Mouse (Mus musculus): Measurements from ENCODE around the gene Padi1.

The Padi1 gene

GRCm38 (mm10) chr4:140815996-140816917 is 29.3 kb downstream of the Padi1 start:
- peak; percentile 86 for DNase-seq (ENCODE audit: low read depth)

- DNase-seq (ENCODE audit: low read depth) = peak; percentile 76
Observed at GRCm38 (mm10) chr4:140815496-140815895, 30.1 kb downstream of the Padi1 start.

- DNase-seq (ENCODE audit: low read depth) = peak; percentile 75
Observed at GRCm38 (mm10) chr4:140814241-140815225, 31.0 kb downstream of the Padi1 start.

- DNase-seq (ENCODE audit: low read depth) = peak; percentile 10
Observed at GRCm38 (mm10) chr4:140813358-140814185, 32.0 kb downstream of the Padi1 start.

- peak; percentile 29 for DNase-seq (ENCODE audit: low read depth)
Observed at GRCm38 (mm10) chr4:140812609-140813008, 33.0 kb downstream of the Padi1 start.

- DNase-seq (ENCODE audit: low read depth) = peak; percentile 32
Observed at GRCm38 (mm10) chr4:140812191-140812590, 33.4 kb downstream of the Padi1 start.

GRCm38 (mm10) chr4:140810458-140811260 is 34.9 kb downstream of the Padi1 start, which contains the start of gene Padi3:
Gene Padi3, minus strand, starts transcription at chr4:140810648.
- peak; percentile 66 for DNase-seq (ENCODE audit: low read depth)

GRCm38 (mm10) chr4:140809118-140809517 is 36.5 kb downstream of the Padi1 start:
- DNase-seq (ENCODE audit: low read depth) = no peak

GRCm38 (mm10) chr4:140804601-140805000 is 41.0 kb downstream of the Padi1 start:
- DNase-seq (ENCODE audit: low read depth) = no peak

- DNase-seq (ENCODE audit: low read depth) = no peak
Observed at GRCm38 (mm10) chr4:140801364-140801763, 44.2 kb downstream of the Padi1 start.

- DNase-seq (ENCODE audit: low read depth) = no peak
Observed at GRCm38 (mm10) chr4:140796786-140797185, 48.8 kb downstream of the Padi1 start.

- no peak for DNase-seq (ENCODE audit: low read depth)
Observed at GRCm38 (mm10) chr4:140794678-140795077, 50.9 kb downstream of the Padi1 start.

GRCm38 (mm10) chr4:140793795-140794194 is 51.8 kb downstream of the Padi1 start:
- no peak for DNase-seq (ENCODE audit: low read depth)

- no peak for DNase-seq (ENCODE audit: low read depth)
Observed at GRCm38 (mm10) chr4:140792584-140792983, 53.0 kb downstream of the Padi1 start.

- DNase-seq (ENCODE audit: low read depth) = no peak
Observed at GRCm38 (mm10) chr4:140791071-140791470, 54.5 kb downstream of the Padi1 start.

GRCm38 (mm10) chr4:140789983-140790382 is 55.6 kb downstream of the Padi1 start:
- no peak for DNase-seq (ENCODE audit: low read depth)

GRCm38 (mm10) chr4:140788983-140789382 is 56.6 kb downstream of the Padi1 start:
- peak; percentile 82 for DNase-seq (ENCODE audit: low read depth)

GRCm38 (mm10) chr4:140788264-140788663 is 57.3 kb downstream of the Padi1 start:
- no peak for DNase-seq (ENCODE audit: low read depth)

- DNase-seq (ENCODE audit: low read depth) = no peak
Observed at GRCm38 (mm10) chr4:140787414-140787813, 58.2 kb downstream of the Padi1 start.

- no peak for DNase-seq (ENCODE audit: low read depth)
Observed at GRCm38 (mm10) chr4:140785217-140785616, 60.4 kb downstream of the Padi1 start.
